Mouse (Mus musculus) lung, adult 18-20 months (tissue): ENCODE results near the gene Mcm9.
"Not testable (repeated sequence)": the region's sequence is repeated elsewhere in the genome, so short reads cannot be mapped to it uniquely, and the experiment has no call there.

Source experiments
- DNase-seq, 2 experiments: peaks; one replicate each; pipeline ENCODE4 v3.0.0; 2022; ENCODE audit warnings: mixed read lengths in 2 of 2

Mcm9 gene

GRCm38 (mm10) chr10:53495349-53495748, 134.9 kb downstream of the Mcm9 start:
- not testable (repeated sequence) for DNase-seq

GRCm38 (mm10) chr10:53493954-53494353, 136.3 kb downstream of the Mcm9 start:
- no peak for DNase-seq
